Mouse (Mus musculus): ENCODE data around the gene Rnf220.

Gene Rnf220

GRCm38 (mm10) chr4:117231208-117231607 is 265.6 kb downstream of the Rnf220 start:
- in situ Hi-C loops (cut with MboI, MseI) = no loop called here

GRCm38 (mm10) chr4:117230331-117230730 is 266.5 kb downstream of the Rnf220 start:
- in situ Hi-C loops (cut with MboI, MseI) = no loop called here

- in situ Hi-C loops (cut with MboI, MseI) = no loop called here
These were observed 267.3 kb downstream of the Rnf220 start for GRCm38 (mm10) chr4:117229590-117229989.

GRCm38 (mm10) chr4:117225250-117225649 is 271.6 kb downstream of the Rnf220 start:
- in situ Hi-C loops (cut with MboI, MseI) = no loop called here

GRCm38 (mm10) chr4:117224122-117224521 is 272.7 kb downstream of the Rnf220 start:
- in situ Hi-C loops (cut with MboI, MseI) = no loop called here

- in situ Hi-C loops (cut with MboI, MseI) = no loop called here
These were observed 273.9 kb downstream of the Rnf220 start for GRCm38 (mm10) chr4:117223001-117223400.

- in situ Hi-C loops (cut with MboI, MseI) = no loop called here
These were observed 275.0 kb downstream of the Rnf220 start for GRCm38 (mm10) chr4:117221836-117222235.
